Mouse (Mus musculus): ENCODE measurements around the gene Rusc1. TPM values are rescaled to one million over a fixed set of nuclear protein-coding genes. Genes with fewer than 3 reads are reported as not detected.
"Not testable (repeated sequence)": the region's sequence is repeated elsewhere in the genome, so short reads cannot be mapped to it uniquely, and the experiment has no call there.

Rusc1 gene
- total RNA-seq, 1 experiment from 2014 or later: 22.4 TPM

DNA sequence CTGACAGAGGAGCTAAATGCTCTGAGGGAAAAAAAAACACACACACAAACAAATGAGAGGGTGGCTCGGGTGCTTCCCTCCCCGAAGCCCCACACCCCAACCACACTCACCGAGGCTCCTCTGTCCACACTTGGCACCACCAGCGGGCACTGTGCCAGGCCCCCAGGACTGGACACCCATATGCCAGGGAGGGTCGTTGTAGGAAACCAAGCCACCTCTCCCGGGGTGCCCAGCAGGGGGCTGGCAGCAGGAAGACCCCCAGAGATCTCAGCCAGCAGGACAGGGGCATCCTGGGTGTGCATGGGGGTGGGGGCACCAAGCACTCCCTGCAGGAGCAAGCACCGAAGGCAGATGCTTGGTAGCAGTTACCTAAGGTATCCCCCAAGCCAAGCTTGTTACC lies 7.7 kb upstream of the Rusc1 start, which contains the start of gene Gm43738:
TSS of gene Gm43738 (minus strand) at position 289 of the 400 bp plus-strand sequence.
- no peak for ATAC-seq (replicated peaks; ENCODE audit: insufficient number of reproducible peaks, low FRiP score, low TSS enrichment, poor library complexity, severe bottlenecking)

DNA sequence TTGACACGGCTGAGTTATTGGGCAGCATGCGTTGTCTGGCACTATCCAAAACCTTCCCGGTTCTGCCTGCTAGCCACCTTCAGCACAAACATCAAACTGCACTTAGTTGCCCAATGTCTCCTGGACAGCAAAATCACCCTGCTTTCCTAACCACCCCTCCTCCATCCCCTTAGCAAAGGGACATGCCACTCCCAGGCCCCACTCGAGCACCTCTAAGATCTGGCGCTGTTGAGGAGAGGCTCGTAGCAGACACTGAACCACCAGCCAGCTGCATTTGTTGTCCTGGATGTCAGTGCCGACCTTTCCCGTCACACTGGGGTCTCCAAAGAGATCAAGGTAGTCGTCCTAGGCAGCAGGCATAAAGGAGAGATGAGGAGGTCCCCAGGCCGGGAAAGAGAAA lies 910 bp upstream of the Rusc1 start:
- no peak for ATAC-seq (replicated peaks; ENCODE audit: insufficient number of reproducible peaks, low FRiP score, low TSS enrichment, poor library complexity, severe bottlenecking)

DNA sequence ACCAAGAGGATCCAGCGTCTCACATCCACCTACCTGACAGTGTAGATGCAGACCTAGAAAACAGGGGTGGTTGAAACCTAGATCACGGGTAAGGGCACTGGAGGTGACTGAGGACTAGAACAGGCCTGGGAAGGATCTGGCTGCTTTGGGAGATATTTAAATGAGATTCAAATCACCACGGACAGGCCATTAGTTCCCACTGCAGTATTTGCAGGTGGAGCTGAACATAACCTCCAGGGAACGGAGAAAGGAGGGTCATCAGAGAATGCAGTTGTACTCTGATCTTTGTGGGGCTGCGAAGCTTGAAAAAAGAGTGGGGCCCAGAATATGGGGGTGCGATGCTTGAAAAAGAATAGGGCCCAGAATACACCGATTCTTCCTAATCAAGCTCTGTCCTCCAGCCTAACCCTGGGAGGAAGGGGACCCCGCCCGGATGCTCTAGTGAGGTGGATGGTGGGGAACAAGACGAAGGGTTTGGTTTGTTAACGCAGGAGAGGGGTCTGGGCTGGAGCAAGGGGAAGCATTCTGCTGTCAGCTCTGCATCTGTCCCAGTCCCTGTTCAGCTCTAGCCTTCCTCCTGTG lies 511 bp downstream of the Rusc1 start:
- no peak for ATAC-seq (replicated peaks; ENCODE audit: insufficient number of reproducible peaks, low FRiP score, low TSS enrichment, poor library complexity, severe bottlenecking)

DNA sequence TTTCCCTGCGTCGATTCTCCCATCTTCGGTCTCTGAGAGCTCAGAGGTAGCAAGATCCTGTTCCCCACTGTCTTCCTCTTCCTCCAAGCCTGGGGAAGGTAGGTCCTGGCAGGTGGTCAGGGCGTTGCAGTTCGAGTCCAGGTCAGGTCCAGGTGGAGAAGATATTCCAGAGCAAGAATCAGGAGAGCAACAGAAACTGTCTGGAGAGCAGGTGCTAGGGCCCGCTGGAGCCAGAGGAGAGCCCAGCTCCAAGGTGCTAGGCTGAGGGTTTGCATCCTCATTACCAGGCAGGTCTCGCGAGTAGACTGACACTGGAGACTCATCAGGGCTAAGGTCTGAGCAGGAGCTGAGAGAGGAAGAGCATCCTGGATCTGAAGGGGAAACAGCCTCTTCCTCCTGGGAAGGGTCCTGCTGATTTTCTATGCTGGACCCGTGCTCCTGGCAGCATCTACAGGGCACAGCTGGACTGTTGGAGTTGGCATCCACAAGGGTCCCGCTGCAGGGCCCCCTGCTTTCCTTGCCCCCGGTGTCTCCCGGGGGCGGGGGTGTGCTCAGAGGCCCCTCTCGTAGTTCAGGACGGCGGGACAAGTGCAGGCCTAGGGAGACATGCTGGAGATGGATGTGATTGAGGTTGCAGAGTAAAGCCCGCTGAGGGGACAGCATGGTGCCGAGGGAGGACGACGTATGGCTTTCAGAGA lies 1.2 kb downstream of the Rusc1 start:
- ATAC-seq (replicated peaks; ENCODE audit: insufficient number of reproducible peaks, low FRiP score, low TSS enrichment, poor library complexity, severe bottlenecking): no peak

DNA sequence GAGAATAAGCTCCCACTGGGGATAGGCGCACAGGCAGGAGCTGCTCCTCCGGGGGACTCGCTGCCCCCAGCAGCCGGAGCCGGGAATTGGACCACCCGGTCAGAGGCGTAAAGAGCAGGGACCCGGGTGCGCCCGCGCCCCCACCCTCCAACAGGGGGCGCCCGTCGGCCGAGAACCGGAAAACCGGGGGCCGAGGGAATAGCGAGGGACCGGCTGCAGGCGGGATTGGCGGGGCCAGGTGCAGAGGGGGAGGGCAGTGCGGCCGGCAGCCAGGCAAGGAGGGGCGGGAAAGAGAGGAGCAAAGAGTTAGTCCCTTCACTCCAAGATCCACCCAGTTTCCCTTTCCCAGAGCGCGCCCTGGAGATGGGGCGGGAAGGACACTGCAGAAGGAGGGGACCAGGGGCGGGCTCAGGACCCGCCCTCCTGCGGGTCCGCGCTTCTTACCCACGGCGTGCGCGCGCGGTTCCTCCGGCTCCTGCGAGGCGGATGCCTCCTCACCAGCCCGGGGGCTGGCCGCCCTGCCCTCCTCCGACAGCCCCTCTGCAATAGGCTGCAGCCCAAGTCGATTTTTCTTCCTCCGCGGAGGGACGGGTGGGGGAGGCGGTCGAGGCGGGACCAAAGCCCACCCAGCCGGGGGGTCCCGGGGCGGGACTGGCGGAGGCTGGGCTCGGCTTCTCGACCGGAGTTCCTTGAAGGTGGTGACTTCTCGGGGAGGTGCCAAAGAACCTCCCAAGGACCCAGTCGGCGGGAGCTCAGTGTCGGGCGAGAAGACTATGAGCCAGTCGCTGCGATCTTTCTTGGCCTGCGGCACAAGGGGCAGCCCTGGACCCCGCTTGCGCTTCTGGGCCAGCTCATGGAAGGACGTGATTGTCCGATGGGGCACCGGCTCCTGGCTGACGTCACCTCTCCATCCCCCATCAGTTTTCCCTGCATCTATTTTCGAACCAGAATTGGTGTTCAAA lies 2.1 kb downstream of the Rusc1 start:
- ATAC-seq (replicated peaks; ENCODE audit: insufficient number of reproducible peaks, low FRiP score, low TSS enrichment, poor library complexity, severe bottlenecking): no peak

DNA sequence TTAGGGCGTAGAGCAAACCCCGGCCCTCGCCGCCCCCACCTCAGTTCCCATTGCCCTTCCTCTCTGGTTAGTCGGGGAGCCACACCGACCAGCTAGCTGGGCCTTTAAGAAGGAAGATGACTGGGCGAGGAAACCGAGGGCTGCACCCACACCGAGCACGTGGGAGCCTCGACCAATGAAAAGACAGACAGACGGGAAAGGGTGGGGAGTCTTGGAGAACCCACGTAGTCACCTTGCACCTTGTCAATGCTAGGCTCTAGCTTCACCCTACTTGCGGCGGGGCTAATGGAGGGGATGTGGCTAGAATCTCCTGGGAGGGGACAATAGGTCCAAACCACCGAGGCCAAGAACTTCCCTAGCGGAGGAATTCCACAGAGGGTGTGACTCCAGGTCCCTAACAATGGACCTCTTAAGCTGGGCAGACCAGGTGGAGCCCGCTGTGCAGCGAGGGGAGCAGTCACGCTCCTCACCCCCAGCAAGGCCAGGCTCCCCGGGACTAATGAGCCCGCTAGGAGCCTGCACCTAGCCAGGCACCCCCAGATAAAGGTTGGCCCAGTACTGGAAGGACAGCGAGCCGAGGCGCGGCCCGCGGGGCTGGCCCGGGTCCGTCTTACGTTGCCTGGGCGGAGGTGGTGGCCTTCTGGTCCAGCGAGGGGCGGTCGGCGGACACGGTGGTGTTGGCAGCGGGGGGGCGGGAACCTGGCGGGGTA lies 3.1 kb downstream of the Rusc1 start:
- ATAC-seq (replicated peaks; ENCODE audit: insufficient number of reproducible peaks, low FRiP score, low TSS enrichment, poor library complexity, severe bottlenecking): peak; percentile 80

DNA sequence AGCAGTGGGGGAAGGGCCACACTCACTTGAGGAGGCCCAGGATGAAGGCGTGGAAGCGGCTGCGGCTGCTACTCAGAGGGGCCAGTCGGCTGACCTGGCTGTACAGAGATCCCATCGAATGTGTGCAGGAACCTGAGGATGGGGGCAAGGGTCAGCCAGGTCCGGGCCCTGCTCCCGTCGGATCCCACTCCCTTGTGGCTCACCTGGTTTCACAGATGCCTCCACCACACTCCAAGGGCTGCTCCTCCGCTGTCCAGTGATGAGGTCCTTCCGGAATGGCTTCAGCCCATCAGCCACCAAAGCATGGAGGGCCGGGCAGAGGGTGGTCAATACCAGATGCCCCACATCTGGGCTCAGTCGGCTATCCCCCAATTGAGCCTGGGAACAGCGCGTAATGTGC lies 4.1 kb downstream of the Rusc1 start:
- no peak for ATAC-seq (replicated peaks; ENCODE audit: insufficient number of reproducible peaks, low FRiP score, low TSS enrichment, poor library complexity, severe bottlenecking)

DNA sequence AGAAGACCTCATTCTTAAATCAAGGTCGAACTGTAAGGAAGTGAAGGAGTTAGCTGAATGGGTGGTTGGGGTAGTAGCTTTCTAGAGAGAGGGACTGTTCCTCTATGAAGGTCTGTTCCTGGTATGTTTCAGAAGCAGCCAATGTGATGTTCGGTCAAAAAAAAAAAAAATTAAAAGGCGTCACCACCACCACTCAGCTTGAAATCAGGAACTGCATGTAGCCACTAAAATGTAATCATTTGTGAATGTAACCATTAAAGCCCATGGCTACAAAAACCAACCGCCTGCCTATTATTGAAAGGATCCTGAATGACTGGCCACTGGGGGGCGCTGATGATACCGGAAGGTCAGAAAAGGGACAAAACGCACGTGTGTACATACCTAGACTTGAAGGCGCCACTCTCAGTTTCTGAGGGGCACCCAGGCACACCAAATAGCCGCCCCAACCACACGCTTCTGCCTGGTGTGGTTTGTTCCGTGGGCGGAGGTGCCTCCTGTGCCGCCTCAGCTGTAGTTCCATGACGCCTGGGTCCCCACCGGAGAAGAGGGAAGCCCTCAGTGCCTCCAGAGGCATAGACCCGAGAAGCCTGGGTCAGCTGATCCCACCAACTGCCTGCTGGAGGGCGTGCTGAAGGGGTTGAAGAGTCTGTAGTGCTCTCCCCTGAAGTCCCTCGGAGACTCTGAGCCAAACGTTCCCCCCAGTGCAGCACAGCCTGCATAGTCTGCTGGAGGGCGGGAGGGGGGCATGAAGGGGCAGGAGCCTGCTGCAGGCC lies 5.6 kb downstream of the Rusc1 start:
- ATAC-seq (replicated peaks; ENCODE audit: insufficient number of reproducible peaks, low FRiP score, low TSS enrichment, poor library complexity, severe bottlenecking): peak; percentile 23

DNA sequence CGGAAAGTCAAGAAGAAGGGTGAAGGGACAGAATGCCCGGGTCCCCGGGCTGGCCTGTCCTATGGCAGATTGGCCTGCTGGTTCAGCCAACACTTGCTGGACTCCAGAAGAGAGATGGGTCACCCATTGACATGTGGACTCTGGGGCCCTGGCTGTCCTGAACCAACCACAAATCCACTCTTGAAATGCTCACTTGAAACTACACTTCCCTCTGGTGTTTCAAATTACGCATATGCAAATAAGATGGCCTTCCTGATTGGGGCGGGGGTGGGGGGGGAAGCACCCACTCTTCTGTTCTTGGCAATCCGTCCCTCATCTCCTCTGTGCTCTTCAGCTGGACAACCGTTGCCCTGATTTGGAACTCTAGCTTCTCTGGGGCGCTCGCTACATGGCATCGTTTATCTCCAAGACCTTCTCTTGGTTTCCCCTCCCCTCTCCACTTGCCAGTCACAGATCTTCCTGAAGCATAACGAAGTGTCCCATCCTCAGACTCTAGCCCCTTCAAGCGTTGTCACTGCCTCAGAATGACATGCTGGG lies 8.4 kb downstream of the Rusc1 start:
- ATAC-seq (replicated peaks; ENCODE audit: insufficient number of reproducible peaks, low FRiP score, low TSS enrichment, poor library complexity, severe bottlenecking): no peak

DNA sequence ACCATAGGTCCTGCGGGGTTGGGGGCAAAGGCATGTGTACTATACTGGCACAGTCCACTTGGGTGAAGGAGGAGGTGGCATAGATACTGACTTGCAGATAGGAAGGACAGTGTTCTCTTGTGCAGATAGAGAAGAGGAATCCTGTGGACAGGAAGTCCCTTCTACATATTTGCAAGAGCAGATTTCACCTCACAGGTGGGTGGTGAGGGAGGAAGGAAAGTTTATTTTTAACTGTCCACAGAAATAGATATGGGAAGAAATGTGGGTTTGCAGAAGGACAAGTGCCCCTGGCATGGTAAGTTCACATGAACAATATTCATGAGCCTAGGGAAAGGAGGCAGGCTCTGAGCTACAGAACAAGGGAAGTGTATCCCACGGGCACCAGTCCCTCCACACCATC lies 9.0 kb downstream of the Rusc1 start:
- ATAC-seq (replicated peaks; ENCODE audit: insufficient number of reproducible peaks, low FRiP score, low TSS enrichment, poor library complexity, severe bottlenecking): no peak

DNA sequence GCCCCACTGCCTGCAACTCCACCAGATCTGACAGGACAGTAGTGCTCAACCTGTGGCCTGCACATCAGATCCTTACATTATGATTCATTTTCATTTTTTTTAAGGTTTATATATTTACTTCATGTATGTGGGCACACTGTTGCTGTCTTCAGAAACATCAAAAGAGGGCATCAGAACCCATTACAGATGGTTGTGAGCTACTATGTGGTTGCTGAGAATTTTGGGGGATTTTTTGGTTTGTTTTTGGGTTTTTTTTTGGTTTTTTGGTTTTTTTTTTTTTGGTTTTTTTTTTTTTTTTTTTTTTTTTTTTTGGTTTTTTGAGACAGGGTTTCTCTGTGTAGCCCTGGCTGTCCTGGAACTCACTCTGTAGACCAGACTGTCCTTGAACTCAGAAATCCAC lies 10.8 kb downstream of the Rusc1 start:
- not testable (repeated sequence) for ATAC-seq (replicated peaks; ENCODE audit: insufficient number of reproducible peaks, low FRiP score, low TSS enrichment, poor library complexity, severe bottlenecking)

DNA sequence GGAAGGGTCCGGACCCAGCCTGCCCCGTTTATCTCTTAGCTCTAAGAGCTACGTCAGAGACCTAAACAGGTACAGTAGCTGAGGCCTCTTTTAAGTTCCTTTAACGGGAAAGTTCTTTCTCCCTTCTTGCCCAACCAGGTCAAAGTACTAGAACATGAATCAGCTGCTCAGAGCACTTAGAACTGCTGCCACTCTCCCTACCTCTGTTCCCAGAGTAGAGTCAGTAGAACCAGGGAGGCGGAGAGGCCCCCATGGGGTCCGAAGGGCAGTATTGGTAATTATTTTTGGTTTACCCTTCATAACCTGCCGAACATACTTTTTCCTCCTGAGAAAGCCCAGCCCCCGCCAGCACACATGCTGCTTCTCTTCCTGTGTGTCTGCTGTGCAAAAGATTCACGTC lies 15.7 kb downstream of the Rusc1 start:
- no peak for ATAC-seq (replicated peaks; ENCODE audit: insufficient number of reproducible peaks, low FRiP score, low TSS enrichment, poor library complexity, severe bottlenecking)

DNA sequence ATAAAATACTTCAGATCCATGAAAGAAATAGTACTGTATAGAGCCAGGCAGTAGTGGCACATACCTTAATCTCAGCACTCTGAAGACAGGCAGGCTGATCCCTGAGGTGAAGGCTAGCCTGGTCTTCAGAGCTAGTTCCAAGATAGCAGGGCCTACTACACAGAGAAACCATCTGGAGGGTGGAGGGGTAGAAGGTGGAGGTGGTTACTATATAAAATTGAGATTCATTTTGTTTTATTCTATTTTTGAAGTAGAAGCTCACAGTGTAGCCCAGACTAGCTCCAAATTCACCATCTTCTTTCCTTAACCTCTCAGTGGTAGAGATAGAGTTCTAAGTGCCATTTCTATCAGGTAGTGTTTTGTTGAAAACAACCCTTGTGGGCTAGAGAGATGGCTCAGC lies 25.8 kb downstream of the Rusc1 start:
- ATAC-seq (replicated peaks; ENCODE audit: insufficient number of reproducible peaks, low FRiP score, low TSS enrichment, poor library complexity, severe bottlenecking): no peak

DNA sequence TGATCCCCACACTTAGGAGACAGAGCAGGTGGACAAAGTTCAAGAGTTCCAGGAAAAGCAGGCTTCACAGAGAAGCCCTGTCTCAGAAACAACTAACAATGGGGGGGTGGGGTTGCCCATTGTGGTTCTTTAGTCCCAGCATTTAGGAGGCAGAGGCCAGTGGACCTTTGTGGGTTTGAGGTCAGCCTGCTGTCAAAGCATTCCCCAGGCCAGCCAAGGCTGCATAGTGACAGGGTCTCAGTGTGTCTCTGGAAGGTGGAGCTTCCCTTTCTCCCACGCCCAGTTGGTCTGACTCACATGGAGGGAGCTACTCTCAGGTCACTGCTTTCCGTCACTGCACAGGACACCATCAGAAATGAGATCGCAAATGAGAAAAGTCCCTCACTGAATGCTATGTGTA lies 31.4 kb downstream of the Rusc1 start:
- ATAC-seq (replicated peaks; ENCODE audit: insufficient number of reproducible peaks, low FRiP score, low TSS enrichment, poor library complexity, severe bottlenecking): no peak

DNA sequence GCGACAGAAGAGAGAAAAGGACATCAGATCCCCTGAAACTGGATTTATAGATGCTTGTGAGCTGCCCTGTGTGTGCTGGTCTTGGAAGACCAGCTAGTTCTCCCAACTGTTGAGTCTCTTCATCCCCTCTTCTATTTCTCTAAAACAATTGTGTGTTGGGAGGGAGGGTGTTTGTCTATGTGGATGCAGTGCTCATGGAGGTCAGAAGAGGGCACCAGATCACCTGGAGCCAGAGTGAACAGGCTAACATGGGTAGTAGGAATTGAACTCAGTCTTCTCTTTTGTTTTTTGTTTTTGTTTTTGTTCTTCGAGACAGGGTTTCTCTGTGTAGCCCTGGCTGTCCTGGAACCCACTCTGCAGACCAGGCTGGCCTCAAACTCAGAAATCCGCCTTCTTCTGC lies 34.3 kb downstream of the Rusc1 start:
- no peak for ATAC-seq (replicated peaks; ENCODE audit: insufficient number of reproducible peaks, low FRiP score, low TSS enrichment, poor library complexity, severe bottlenecking)

DNA sequence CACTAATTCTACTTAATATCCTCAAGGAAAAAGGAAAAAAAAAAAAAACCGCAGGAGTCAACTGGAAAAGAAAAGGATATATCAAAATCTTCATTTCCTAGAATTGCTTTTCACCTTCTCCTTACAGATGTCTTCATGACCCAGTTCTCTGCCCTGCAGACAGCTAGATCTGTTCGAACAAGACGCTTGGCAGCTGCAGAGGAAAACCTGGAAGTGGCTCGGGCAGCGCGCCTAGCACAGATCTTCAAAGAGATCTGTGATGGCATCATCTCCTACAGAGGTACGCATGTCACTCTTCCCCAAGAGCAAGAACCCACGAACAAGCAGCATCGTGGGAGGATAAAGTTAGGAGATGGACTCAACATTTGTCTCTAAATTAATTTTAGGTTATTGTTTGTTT lies 34.8 kb downstream of the Rusc1 start:
- no peak for ATAC-seq (replicated peaks; ENCODE audit: insufficient number of reproducible peaks, low FRiP score, low TSS enrichment, poor library complexity, severe bottlenecking)

DNA sequence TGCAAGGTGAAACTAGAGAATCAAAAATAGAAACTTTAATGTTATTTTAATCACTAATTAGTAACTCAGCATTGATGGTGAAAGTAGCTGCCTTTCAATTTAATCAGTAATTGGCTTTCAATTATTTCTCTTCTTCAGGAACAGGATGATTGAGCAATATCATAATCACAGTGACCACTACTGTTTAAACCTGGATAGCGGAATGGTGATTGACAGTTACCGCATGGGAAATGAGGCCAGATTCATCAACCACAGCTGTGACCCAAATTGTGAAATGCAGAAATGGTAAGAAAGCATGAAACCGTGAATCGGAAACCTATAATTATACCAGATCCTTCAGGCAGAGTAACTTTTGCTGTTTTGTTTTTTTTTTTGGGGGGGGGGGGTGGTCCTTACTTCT lies 49.8 kb downstream of the Rusc1 start:
- no peak for ATAC-seq (replicated peaks; ENCODE audit: insufficient number of reproducible peaks, low FRiP score, low TSS enrichment, poor library complexity, severe bottlenecking)
